Mouse (Mus musculus): ENCODE measurements around the gene Adamts14.

Adamts14 gene

DNA sequence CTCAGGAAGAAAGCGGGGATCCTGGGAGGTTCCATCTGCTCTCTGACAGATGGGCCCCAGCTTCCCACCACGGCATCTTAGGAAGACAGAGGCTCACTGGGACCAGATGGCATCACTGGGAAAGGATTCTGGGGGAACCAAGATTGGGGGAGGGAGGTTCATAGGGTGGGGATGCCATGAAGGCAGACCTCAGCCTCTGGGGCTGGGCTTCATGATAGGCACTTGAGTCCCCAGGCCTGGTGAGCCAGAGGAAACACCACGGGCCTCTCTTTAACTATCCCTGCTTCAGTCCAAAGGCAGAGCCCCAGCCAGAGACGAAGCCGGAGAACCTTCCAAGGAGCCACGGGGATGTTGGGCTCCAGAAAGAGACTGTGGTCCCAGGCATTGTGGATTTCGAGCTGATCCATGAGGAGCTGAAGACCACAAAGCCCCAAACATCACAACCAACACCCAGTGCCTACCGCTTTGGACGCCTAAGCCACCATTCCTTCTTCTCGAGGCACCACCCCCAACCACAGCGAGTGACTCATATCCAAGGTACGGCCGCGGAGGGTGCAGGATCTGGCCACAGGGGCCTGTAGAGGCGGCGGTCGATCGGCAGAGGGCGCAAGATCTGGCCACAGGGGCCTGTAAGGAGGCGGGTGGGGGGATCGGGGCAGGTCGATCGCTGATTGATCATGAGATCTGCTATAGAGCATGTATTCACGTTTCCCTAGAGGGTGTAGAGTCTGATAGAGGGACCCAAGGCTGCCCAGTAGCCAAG is 97.6 kb downstream of the Adamts14 start:
- peak; percentile 57 for DNase-seq

DNA sequence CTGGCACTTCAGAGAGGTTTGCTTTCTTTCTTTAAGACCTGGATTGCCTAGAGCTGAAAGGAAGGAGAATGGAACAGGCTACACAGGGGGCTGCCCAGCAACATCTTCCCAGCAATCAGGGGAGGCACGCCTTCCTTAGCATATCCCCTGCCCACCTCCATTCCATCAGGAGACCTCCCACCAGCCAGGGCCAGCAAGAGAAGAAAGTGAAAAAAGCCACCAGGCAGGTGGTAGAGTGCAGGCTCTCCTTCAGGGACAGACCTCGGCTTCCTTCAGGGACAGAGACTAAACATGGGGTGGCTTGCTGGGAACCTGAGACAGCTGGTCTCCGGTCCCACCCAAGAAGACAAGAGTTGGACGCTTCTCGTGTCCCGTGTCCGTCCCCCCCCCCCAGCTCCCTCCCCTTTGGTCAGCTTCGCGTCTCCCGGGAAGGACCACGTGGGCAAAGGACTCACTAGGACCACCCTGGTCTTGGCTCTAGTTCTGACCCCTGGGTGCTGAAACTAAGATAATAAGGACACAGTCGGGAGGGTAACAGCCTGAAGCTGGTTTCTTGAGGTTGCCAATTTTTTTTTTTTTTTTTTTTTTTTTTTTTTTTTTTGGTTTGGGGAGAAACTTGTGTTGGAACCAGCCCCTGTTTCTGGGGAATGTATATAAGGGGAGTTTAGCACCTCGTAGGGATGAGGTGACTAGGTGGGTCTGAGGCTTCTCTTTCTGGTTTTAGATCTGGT is 98.4 kb downstream of the Adamts14 start:
- no peak for DNase-seq

DNA sequence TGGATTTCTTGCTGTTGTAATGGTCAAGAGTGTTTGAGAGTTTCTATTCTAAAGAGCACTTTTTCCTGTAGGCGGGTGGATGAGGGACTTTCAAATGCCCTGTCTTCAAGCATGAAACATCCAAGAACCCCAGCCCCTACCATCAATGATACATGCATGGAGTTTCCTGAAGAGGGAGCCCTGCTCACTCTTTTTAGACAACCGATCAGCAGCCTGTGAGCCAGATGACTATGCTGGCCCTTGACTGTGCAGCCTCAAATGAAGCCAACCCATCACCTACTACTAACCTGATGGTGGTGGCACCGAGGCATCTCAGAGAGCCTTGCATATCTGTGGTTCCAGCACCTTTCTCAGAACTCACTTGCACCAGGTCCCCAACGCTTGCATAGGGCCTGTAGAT is 100.7 kb downstream of the Adamts14 start:
- no peak for DNase-seq

DNA sequence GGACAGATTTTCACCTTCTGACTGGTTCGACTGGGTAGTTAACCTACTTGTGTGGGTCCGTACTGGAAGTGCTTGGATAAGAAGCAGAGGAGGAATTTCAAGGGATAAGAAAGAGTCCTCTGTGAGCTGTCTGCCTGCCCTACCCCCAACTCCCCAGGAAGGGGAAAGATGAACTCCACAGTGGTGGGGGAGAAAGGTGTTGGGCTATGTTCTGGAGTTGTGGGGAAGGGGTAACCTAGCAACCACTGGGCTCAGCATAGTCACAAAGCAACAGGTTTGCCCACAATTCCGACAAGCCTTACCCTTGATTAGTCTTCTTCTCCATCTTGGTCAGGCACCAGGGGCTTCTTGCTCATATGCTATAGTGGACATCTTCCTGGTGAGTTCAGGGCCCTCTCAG is 101.6 kb downstream of the Adamts14 start, which contains the start of gene Tbata:
TSS of gene Tbata (plus strand) at position 301 of the 400 bp plus-strand sequence.
- no peak for DNase-seq

DNA sequence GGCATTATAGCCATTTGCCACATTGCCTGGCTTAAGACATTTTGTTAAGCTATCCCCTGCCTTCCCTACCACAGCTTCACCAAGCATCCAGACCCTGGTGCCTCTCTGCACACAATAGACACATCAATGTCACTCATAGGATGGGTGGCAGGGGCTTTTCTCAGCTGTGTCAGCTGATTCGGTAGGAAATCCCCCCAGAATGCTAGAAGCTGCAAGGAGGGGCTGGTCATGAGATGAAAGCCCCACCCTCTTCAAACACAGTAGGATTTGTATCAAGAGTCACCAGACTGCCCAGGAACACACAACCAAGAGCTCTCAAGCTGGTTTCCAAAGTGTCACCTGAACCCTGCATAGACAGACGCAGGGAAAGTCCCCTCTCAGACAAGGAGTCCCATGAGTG is 104.8 kb downstream of the Adamts14 start:
- no peak for DNase-seq

DNA sequence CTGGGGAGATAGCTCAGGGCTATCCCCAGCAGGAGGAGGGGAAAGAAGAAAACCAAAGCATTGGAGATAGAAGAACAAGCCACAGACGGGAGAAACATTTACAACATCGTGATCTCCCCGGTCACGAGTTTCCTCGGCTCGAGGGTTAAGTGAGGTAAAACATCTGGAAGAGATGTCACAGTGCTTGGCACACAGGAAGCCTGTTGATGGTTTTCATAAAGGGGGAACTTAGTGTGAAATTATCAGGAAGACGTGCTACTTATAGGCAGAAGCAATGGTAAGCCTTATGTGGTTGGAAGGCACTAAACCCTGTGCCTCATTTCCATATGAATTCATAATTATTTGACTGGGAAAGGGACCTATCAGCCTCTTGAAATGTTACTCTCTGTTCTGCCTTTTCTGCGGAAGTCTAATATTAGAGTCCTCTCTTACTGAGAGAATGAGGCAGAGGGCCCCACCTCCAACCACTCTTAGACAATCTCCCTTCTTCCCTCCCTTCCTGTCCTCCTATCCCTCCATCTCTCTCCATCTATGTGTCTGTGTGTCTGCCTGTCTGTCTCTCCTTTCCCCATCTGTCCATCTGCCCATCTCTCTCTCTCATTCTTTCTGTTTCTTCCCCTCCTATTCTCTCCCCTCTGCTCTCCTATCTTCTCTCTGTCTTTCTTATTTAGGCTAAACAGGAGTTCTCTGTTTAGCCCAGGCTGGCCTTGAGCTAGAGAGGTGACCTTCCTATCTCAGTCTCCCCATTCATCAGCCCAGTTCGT is 105.7 kb downstream of the Adamts14 start:
- DNase-seq = no peak

DNA sequence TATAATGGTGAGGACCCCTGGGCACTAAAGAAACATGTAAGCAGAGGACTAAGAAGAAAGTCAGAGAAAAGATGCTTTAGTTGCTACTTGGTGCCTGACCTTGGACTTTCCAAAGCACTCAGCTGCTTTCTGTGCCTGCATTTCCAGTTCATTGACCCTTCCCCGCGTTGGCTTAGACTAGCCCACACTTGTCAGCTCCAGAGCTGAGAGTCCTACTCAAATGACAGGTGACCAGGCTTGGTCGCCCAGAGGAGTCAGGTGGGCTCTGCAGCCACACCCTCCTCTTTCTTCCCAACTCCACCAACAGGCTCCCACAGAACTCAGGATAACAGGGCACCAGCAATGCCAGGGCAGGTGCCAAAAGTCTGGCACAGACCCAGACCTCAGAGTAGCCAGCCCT is 110.9 kb downstream of the Adamts14 start:
- no peak for DNase-seq

GRCm38 (mm10) chr10:61160671-61161070 is 112.6 kb downstream of the Adamts14 start:
- DNase-seq = no peak

GRCm38 (mm10) chr10:61160089-61160488 is 113.1 kb downstream of the Adamts14 start:
- DNase-seq = no peak

DNA sequence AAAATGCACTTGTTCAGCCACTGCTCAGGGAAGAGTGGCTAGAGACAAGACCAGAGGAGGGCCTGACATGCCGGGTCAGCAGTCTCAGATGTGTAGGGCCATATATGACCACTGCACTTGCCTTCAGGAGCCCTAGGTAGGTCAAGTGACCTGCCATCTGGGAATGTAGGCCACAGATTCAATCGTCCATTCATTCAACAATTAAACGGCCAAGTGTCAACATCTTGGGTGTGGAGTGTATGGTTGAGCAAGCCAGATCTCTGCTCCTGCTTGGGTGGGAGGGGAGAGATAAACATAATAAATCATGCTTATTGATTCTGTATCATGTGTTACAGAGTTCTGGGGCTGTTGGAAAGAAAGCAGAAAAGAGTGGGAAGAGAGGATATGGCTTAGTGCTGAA is 114.6 kb downstream of the Adamts14 start:
- no peak for DNase-seq

- no peak for DNase-seq
Observed at GRCm38 (mm10) chr10:61156453-61156852, 116.8 kb downstream of the Adamts14 start.

DNA sequence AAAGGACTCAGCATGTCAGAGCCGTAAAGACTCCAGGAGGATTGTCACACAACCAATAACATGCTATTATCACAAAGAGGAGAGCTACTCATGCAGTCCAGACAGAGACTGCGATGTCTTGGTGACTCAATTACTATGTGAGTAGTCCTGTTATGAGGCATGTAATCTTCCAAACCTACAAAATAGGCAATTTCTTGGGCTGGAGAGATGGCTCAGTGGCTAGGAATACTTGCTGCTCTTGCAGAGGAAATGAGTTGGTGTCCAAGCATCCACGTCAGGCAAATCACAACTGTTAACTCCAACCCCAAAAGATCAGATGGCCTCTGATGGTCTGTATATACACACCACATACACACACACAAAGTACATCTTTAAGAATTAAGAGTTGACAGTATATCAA is 117.6 kb downstream of the Adamts14 start:
- DNase-seq = no peak

GRCm38 (mm10) chr10:61152131-61152530 is 121.1 kb downstream of the Adamts14 start:
- DNase-seq = no peak

DNA sequence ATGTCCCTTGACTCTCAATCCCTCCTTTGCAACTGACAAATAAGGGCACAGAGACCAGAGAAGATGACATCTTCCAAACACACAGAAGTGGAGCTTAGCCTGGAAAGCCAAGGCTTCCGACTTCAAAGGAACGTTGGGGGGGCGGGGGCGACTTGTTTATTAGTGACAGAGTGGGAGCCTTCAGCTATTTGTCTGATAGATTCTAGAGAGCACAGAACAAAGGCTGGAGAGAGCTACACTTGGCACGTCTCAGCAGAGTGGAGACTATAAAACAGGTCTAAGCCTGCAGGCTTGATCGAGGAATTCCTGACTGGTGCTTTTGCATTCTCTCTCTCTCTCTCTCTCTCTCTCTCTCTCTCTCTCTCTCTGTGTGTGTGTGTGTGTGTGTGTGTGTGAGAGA is 122.6 kb downstream of the Adamts14 start:
- DNase-seq = no peak

- DNase-seq = no peak
Observed at GRCm38 (mm10) chr10:61149476-61149875, 123.8 kb downstream of the Adamts14 start.

- DNase-seq = peak; percentile 89
Observed at GRCm38 (mm10) chr10:61147157-61148040, 125.8 kb downstream of the Adamts14 start, which contains the start of gene Sgpl1. Gene Sgpl1, minus strand, starts transcription at chr10:61147703.

All from layer of hippocampus, adult 9-11 months (tissue).